ENCODE assay signal across 17 mouse cellular contexts in the genomic region with DNA sequence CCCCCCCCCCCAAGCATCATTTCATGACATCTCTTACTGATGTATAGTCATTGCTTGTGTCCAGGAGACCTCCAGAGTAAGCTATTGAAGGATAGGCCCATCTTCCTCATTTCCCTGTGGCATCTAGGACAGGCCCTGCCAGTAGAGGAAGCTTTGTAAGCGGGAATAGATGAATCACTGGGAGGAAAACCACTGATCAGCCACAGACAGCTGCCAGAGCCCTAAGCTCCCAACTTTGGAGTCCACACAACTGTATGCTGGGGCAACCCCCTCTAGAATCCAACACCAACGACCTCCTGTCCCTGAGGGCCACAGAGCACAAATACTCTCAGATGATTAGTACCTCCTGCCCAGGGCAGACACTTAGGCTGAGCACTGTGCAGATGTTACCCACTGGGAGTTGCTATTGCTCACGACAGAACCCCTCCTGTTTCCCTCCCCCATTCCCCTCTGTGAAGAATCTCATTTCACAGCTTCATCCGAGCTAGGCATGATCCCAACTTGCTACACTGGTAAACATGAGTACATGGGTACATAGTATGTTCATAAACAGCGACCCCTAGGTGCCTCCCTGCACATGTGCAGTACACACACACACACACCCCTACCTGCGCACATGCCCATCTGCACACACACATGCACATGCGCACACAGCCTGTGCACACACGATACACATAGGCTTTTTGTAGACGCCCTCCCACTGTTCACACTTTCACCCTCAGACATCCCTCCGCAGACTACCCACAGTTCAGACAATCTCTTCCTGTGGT. TPM values are rescaled to one million over a fixed set of nuclear protein-coding genes. Genes with fewer than 3 reads are reported as not detected.
DNase-seq lines count a peak whose midpoint lies in the region; ATAC-seq and TF ChIP-seq lines count a peak whose summit lies in the region.
"Had no signal": no experiment of that assay in that cellular context is flagged by ENCODE, and none has a peak within 500 bp of the region (broad histone marks: within the 10 kb centered on the region; RNA-seq: fewer than 3 reads in every experiment).

No protein-coding gene starts in this region.

- no peaks in the 10 kb centered on the region for H3K9me3 ChIP-seq in lung, postnatal 0 days (ENCODE audit: low read length)
- H3K9me3 ChIP-seq: forebrain, embryonic 13.5 days; limb, embryonic 10.5 days had no signal

- peaks cover 100% of the 10 kb centered on the region for H3K79me2 ChIP-seq in macrophage (ENCODE audit: inconsistent target)

- no peaks in the 10 kb centered on the region for H3K27me3 ChIP-seq in lung, postnatal 0 days (replicated peaks; ENCODE audit: insufficient read depth, low read length)
- H3K27me3 ChIP-seq: forebrain, embryonic 13.5 days had no signal

- H3K4me1 ChIP-seq in lung, postnatal 0 days (ENCODE audit: insufficient read depth, low read depth, low read length) = no peaks in the 10 kb centered on the region

- WGBS in lung, postnatal 0 days = 83% methylated on average over 10 of the region's 10 CpGs
- WGBS in macrophage (ENCODE audit: missing documents) = 62% methylated on average over 8 of the region's 10 CpGs

- H3K9ac ChIP-seq in lung, postnatal 0 days (replicated peaks; ENCODE audit: low read depth) = no peak overlapping the region
- H3K9ac ChIP-seq: forebrain, embryonic 13.5 days; hindbrain, embryonic 14.5 days had no signal

- no peak for TF ChIP-seq EP300 in lung, postnatal 0 days (IDR thresholded peaks at IDR 0.05)

- peak; percentile 10; the same call in 1 of the 2 replicates for TF ChIP-seq CTCF in lung, postnatal 0 days (IDR thresholded peaks at IDR 0.05)

- no peak overlapping the region for H3K27ac ChIP-seq in lung, postnatal 0 days (ENCODE audit: low read length)
- H3K27ac ChIP-seq in macrophage = peak overlapping the region; percentile 100
- H3K27ac ChIP-seq: forebrain, embryonic 13.5 days; hindbrain, embryonic 14.5 days; limb, embryonic 10.5 days had no signal

- H3K4me2 ChIP-seq in lung, postnatal 0 days (replicated peaks; ENCODE audit: low read depth, low read length) = no peak overlapping the region
- H3K4me2 ChIP-seq: forebrain, embryonic 13.5 days; hindbrain, embryonic 14.5 days had no signal

- no peak overlapping the region for H3K4me3 ChIP-seq in lung, postnatal 0 days (ENCODE audit: low read depth, low read length)
- H3K4me3 ChIP-seq in macrophage (ENCODE audit: inconsistent target) = no peak overlapping the region
- H3K4me3 ChIP-seq: forebrain, embryonic 13.5 days; limb, embryonic 10.5 days had no signal

- DNase-seq in lung, postnatal 0 days (ENCODE audit: low spot score) = no peak
- no peak for DNase-seq in lung, postnatal 36 days
- DNase-seq in NIH3T3 (ENCODE audit: low read depth) = peak; percentile 44
- no peak for DNase-seq in ovary, postnatal 36 days (ENCODE audit: low spot score)
- no peak for DNase-seq in kidney, postnatal 10 days
- DNase-seq in heart, postnatal 25 days (ENCODE audit: low spot score) = no peak
- DNase-seq: adrenal gland, adult 8-10 months; liver; lung, postnatal 10 days; retina, postnatal 1 day; right cerebral cortex, postnatal 25 days; spleen, adult 18-20 months had no signal

- H3K36me3 ChIP-seq in lung, postnatal 0 days (ENCODE audit: insufficient read depth, low read length) = no peaks in the 10 kb centered on the region
- H3K36me3 ChIP-seq in macrophage (ENCODE audit: inconsistent target) = peaks cover 73% of the 10 kb centered on the region
- H3K36me3 ChIP-seq: limb, embryonic 10.5 days had no signal

- no peak for ATAC-seq in lung, postnatal 0 days
- ATAC-seq: forebrain, embryonic 13.5 days; inflammation-experienced regulatory T-cells, adult 6 months had no signal

- intact Hi-C loops in heart, postnatal 25 days (cut with DNase I) = loop anchor here (5.0 kb wide), 1 partner anchor 75 kb away; no protein-coding TSS in a partner anchor

RNA-seq across cellular contexts. Expression of a gene that starts 9.4 kb away (rescaled TPM):
- 30.1 and 35.4 TPM in 2 replicates for polyA plus RNA-seq in lung, postnatal 0 days (2015; fragmentation: Nextera tagmentation; extraction: Ambion mirVana)
- 1,000 to 10,000 TPM in 25 of 26 experiments, 100 to 1,000 TPM in 1; 486 to 5,251 (median 2,764) TPM for total RNA-seq in macrophage (2018; cell fraction: chromatin; rRNA removed)
- total RNA-seq in macrophage (2018; cell fraction: cytosol; rRNA removed) = 1,000 to 10,000 TPM; 1,654 to 2,625 (median 2,091) TPM
- total RNA-seq in macrophage (2018; cell fraction: nucleus; rRNA removed) = 1,000 to 10,000 TPM in 25 of 26 experiments, 100 to 1,000 TPM in 1; 968 to 4,930 (median 3,847) TPM
- polyA plus RNA-seq in macrophage (2018) = 1,368 to 2,259 TPM (median 1,677 TPM) in 3 replicates
- 10 to 100 TPM; 24.6 to 28.1 TPM for total RNA-seq in heart, postnatal 25 days (2021)

Comparison
In these comparisons a context has a peak if more than half of its experiments do, and no peak if none do; other contexts are left out.
1. RNA of a gene that starts 9.4 kb away (polyA plus RNA-seq): 1,368 to 2,259 TPM in macrophage; 30.1 to 35.4 TPM in lung, postnatal 0 days; every median in the first group is over 10 times any median in the second.